Mouse (Mus musculus): ENCODE measurements around the gene Kyat1. TPM values are rescaled to one million over a fixed set of nuclear protein-coding genes. Genes with fewer than 3 reads are reported as not detected.

The Kyat1 gene
- polyA plus RNA-seq, 1 experiment, result 45.6 TPM

GRCm38 (mm10) chr2:30212169-30212545 is 6.5 kb upstream of the Kyat1 start:
- 76% methylated on average over 4 of the region's 4 CpGs for WGBS
- Histone ChIP-seq H3K4me1 (ENCODE audit: control insufficient read depth, insufficient read depth, low read length) (no peaks in the 10 kb centered on the region), H3K27me3 (ENCODE audit: control insufficient read depth, insufficient read depth, low read length) (no peaks in the 10 kb centered on the region), H3K27ac (ENCODE audit: insufficient read depth, low read length) (no peak overlapping the region), H3K4me3 (replicated peaks; ENCODE audit: insufficient read depth, low read depth, low read length) (no peak overlapping the region)
- DNase-seq, result no peak
- TF ChIP-seq POLR2A (IDR thresholded peaks at IDR 0.05; ENCODE audit: borderline replicate concordance, insufficient read depth, low read length) (no peak), CTCF (IDR thresholded peaks at IDR 0.05; ENCODE audit: borderline replicate concordance, insufficient read depth, low read depth, low read length) (no peak)

GRCm38 (mm10) chr2:30211408-30212168 is 5.9 kb upstream of the Kyat1 start:
- 71% methylated on average over 6 of the region's 6 CpGs for WGBS
- H3K4me3 ChIP-seq (replicated peaks; ENCODE audit: insufficient read depth, low read depth, low read length), result no peak overlapping the region
- H3K27ac ChIP-seq (ENCODE audit: insufficient read depth, low read length), result no peak overlapping the region
- TF ChIP-seq CTCF (IDR thresholded peaks at IDR 0.05; ENCODE audit: borderline replicate concordance, insufficient read depth, low read depth, low read length) (no peak), POLR2A (IDR thresholded peaks at IDR 0.05; ENCODE audit: borderline replicate concordance, insufficient read depth, low read length) (no peak)
- peaks cover under 1% of the 10 kb centered on the region; the same call in 1 of the 2 replicates for H3K4me1 ChIP-seq (ENCODE audit: control insufficient read depth, insufficient read depth, low read length)
- no peak for DNase-seq
- H3K27me3 ChIP-seq (ENCODE audit: control insufficient read depth, insufficient read depth, low read length), result no peaks in the 10 kb centered on the region

GRCm38 (mm10) chr2:30207886-30208285 is 2.2 kb upstream of the Kyat1 start:
- Histone ChIP-seq H3K27ac (ENCODE audit: insufficient read depth, low read length) (no peak overlapping the region), H3K27me3 (ENCODE audit: control insufficient read depth, insufficient read depth, low read length) (no peaks in the 10 kb centered on the region), H3K4me1 (ENCODE audit: control insufficient read depth, insufficient read depth, low read length) (peaks cover 11% of the 10 kb centered on the region), H3K4me3 (replicated peaks; ENCODE audit: insufficient read depth, low read depth, low read length) (no peak overlapping the region)
- DNase-seq, result no peak
- WGBS, result 69% methylated on average over 5 of the region's 5 CpGs
- TF ChIP-seq CTCF (IDR thresholded peaks at IDR 0.05; ENCODE audit: borderline replicate concordance, insufficient read depth, low read depth, low read length) (no peak), POLR2A (IDR thresholded peaks at IDR 0.05; ENCODE audit: borderline replicate concordance, insufficient read depth, low read length) (no peak)

- H3K27me3 ChIP-seq (ENCODE audit: control insufficient read depth, insufficient read depth, low read length), result no peaks in the 10 kb centered on the region
- WGBS, result 85% methylated on average over 4 of the region's 4 CpGs
- H3K4me3 ChIP-seq (replicated peaks; ENCODE audit: insufficient read depth, low read depth, low read length), result no peak overlapping the region
- no peak overlapping the region for H3K27ac ChIP-seq (ENCODE audit: insufficient read depth, low read length)
- DNase-seq, result no peak
- peaks cover 11% of the 10 kb centered on the region for H3K4me1 ChIP-seq (ENCODE audit: control insufficient read depth, insufficient read depth, low read length)
- TF ChIP-seq CTCF (IDR thresholded peaks at IDR 0.05; ENCODE audit: borderline replicate concordance, insufficient read depth, low read depth, low read length), result no peak
- no peak for TF ChIP-seq POLR2A (IDR thresholded peaks at IDR 0.05; ENCODE audit: borderline replicate concordance, insufficient read depth, low read length)
Measured at GRCm38 (mm10) chr2:30207401-30207800, 1.8 kb upstream of the Kyat1 start.

- Histone ChIP-seq H3K4me1 (ENCODE audit: control insufficient read depth, insufficient read depth, low read length) (peaks cover 11% of the 10 kb centered on the region), H3K4me3 (replicated peaks; ENCODE audit: insufficient read depth, low read depth, low read length) (peak overlapping the region; percentile 77), H3K27ac (ENCODE audit: insufficient read depth, low read length) (peak overlapping the region; percentile 18; the same call in 1 of the 2 replicates), H3K27me3 (ENCODE audit: control insufficient read depth, insufficient read depth, low read length) (no peaks in the 10 kb centered on the region)
- DNase-seq, result no peak
- TF ChIP-seq POLR2A (IDR thresholded peaks at IDR 0.05; ENCODE audit: borderline replicate concordance, insufficient read depth, low read length), result no peak
- no peak for TF ChIP-seq CTCF (IDR thresholded peaks at IDR 0.05; ENCODE audit: borderline replicate concordance, insufficient read depth, low read depth, low read length)
- whole genome bisulfite sequencing, result under 1% methylated on average over 13 of the region's 13 CpGs
Measured at GRCm38 (mm10) chr2:30205255-30205628, 405 bp downstream of the Kyat1 start.

- Histone ChIP-seq H3K27ac (ENCODE audit: insufficient read depth, low read length) (no peak overlapping the region), H3K4me3 (replicated peaks; ENCODE audit: insufficient read depth, low read depth, low read length) (no peak overlapping the region), H3K27me3 (ENCODE audit: control insufficient read depth, insufficient read depth, low read length) (no peaks in the 10 kb centered on the region), H3K4me1 (ENCODE audit: control insufficient read depth, insufficient read depth, low read length) (peaks cover 11% of the 10 kb centered on the region)
- no peak for TF ChIP-seq POLR2A (IDR thresholded peaks at IDR 0.05; ENCODE audit: borderline replicate concordance, insufficient read depth, low read length)
- TF ChIP-seq CTCF (IDR thresholded peaks at IDR 0.05; ENCODE audit: borderline replicate concordance, insufficient read depth, low read depth, low read length), result peak; percentile 40; the same call in 1 of the 2 replicates
- DNase-seq, result peak in 1 of 2 experiments; percentile 25
- 65% methylated on average over 7 of the region's 7 CpGs for WGBS
Measured at GRCm38 (mm10) chr2:30203439-30203838, 2.2 kb downstream of the Kyat1 start.

- Histone ChIP-seq H3K27ac (ENCODE audit: insufficient read depth, low read length) (no peak overlapping the region), H3K4me1 (ENCODE audit: control insufficient read depth, insufficient read depth, low read length) (peaks cover 5% of the 10 kb centered on the region; the same call in 1 of the 2 replicates), H3K27me3 (ENCODE audit: control insufficient read depth, insufficient read depth, low read length) (no peaks in the 10 kb centered on the region), H3K4me3 (replicated peaks; ENCODE audit: insufficient read depth, low read depth, low read length) (no peak overlapping the region)
- WGBS, result 88% methylated on average over 5 of the region's 5 CpGs
- TF ChIP-seq POLR2A (IDR thresholded peaks at IDR 0.05; ENCODE audit: borderline replicate concordance, insufficient read depth, low read length), result no peak
- no peak for TF ChIP-seq CTCF (IDR thresholded peaks at IDR 0.05; ENCODE audit: borderline replicate concordance, insufficient read depth, low read depth, low read length)
- no peak for DNase-seq
Measured at GRCm38 (mm10) chr2:30200388-30200925, 5.2 kb downstream of the Kyat1 start.

GRCm38 (mm10) chr2:30199984-30200383 is 5.7 kb downstream of the Kyat1 start:
- H3K4me1 ChIP-seq (ENCODE audit: control insufficient read depth, insufficient read depth, low read length), result peaks cover 5% of the 10 kb centered on the region; the same call in 1 of the 2 replicates
- no peaks in the 10 kb centered on the region for H3K27me3 ChIP-seq (ENCODE audit: control insufficient read depth, insufficient read depth, low read length)
- no peak overlapping the region for H3K27ac ChIP-seq (ENCODE audit: insufficient read depth, low read length)
- TF ChIP-seq POLR2A (IDR thresholded peaks at IDR 0.05; ENCODE audit: borderline replicate concordance, insufficient read depth, low read length), result no peak
- no peak for TF ChIP-seq CTCF (IDR thresholded peaks at IDR 0.05; ENCODE audit: borderline replicate concordance, insufficient read depth, low read depth, low read length)
- no peak for DNase-seq
- 87% methylated on average over 1 of the region's 1 CpGs for WGBS
- no peak overlapping the region for H3K4me3 ChIP-seq (replicated peaks; ENCODE audit: insufficient read depth, low read depth, low read length)
